Mouse (Mus musculus): ENCODE measurements around the gene Slx1b.
"Not testable (repeated sequence)": the region's sequence is repeated elsewhere in the genome, so short reads cannot be mapped to it uniquely, and the experiment has no call there.

The Slx1b gene

DNA sequence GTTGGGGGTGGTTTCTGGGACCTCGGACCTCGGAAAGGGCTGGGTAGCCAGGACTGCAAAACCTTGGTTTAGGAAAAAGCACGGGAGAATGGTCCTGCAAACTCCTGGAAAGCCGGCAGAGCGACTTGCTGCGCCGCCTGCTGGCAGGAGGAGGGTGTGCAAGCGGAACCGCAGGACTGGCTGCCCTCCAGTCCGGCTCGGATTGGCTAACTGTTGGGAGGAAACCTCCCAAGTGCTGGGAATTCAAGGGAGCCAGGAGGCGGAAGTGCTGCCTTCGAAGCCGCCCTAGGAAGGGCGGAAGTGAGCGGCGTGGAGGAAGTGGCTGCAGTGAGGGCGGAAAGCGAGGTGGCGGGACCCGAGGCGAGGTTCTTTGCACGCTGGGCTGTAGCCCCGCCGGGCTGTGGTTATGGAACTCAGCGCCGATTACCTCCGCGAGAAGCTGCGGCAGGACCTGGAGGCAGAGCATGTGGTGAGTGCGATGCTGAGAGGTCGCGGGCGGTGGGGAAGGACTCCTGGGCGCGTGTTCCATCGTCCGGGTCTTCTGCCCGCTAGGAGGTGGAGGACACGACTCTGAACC, at the start of gene Slx1b:
Slx1b (minus strand) TSS at position 154 of the 577 bp plus-strand sequence.
- peak; percentile 94 to 97 for DNase-seq

DNA sequence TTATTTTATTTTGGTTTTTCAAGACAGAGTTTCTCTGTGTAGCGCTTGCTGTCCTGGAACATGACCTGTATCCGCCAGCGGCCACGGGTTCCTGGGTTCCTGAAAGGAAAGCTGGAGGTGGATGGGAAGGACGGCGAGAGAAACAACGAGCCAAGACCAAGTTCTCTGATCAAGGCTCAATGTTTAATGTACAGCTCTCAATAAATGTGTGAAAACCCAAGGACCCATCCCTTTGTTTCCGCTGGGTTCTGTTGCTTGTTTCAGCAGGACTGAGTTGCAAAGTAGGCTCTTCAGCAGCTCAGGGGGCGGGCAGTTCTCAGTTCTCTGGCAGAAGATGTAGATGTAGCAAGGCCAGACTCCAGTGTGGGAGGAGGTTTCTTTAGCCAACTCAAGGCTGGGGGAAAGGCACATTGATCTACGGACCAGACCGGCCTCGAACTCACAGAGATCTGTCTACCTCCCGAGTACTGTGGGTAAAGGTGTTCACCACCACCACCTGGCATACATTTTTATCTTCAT, 46.4 kb upstream of the Slx1b start:
- no peak for DNase-seq

DNA sequence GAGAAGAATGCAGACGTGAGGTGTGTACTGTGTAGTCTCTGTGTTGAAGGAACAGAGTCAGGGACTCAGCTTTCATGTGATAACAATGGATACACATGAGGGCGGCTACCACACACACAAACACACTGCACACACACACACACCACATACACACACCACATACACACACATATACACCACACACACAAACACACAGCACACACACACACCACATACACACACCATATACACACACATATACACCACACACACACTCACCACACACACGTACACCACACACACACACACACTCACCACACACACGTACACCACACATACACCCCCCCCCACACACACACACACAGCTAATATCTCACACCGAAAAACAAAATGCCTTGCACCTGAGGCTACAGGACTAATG, 45.9 kb upstream of the Slx1b start:
- no peak for DNase-seq

DNA sequence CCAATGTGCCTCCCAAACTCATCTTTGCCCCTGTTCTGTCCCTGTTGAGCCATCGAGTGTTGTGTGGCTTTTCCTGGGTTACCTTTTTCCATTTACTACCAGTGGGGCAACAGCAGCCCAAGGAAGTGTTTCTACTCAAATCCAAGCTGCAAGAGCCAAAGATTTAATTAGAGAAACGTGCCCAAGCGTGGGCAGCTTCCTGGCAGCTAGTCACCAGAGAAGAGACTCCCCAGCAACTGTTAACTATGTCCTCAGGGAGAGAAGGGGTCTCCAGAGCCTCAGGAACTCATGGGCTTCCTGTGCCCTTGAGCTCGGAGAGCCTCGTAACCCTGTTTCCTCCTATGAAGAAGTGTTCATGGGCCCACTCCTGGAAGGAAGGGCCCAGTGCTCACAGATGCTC, 45.4 kb upstream of the Slx1b start:
- no peak for DNase-seq

DNA sequence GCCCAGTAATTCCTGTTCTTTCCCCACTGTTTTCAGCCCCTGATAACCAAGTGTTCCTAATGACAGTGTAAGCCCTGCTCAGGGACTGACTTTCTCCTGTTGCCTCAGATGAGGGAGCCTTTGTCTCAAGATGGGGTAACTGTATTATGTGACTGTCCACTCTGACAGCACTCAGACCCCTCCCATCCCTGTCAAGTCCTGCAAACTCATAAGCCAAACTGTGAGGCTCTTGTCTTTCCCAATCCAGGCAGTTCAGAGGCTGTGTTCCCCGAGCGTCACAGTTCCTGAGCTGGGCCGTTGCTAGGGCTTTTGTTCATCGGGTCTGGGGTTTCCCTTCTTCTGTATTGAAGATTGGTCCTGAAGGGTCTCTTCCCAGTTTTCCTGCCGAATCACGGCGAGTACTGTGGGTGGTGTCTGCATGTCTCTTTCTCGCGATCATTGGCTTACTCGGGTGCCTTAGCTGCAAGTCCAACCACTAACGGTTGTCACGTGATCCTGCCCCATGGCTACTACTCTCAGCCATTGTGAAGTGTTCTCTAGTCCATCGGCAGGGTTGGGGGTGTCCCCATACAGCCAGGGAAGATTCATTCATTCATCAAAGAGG, 44.6 kb upstream of the Slx1b start:
- no peak for DNase-seq

DNA sequence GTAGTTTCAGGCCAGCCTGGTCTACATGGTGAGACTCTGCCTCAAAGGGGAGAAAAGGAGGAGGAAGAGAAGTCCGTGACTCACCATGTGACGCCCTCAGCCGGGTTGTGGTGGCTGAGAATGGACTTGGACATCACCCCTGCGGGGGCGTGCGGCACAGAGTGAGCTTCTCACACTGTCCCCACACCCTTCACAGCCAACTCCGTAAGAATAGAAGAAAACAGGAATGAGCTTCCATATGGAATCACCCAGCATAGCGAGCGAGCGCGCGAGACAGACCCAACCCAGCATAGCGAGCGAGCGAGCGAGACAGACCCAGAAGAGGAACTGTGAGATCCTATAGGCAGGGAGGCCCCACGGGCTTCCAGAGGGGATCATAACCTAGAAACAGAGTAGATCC, 44.0 kb upstream of the Slx1b start:
- DNase-seq = no peak

DNA sequence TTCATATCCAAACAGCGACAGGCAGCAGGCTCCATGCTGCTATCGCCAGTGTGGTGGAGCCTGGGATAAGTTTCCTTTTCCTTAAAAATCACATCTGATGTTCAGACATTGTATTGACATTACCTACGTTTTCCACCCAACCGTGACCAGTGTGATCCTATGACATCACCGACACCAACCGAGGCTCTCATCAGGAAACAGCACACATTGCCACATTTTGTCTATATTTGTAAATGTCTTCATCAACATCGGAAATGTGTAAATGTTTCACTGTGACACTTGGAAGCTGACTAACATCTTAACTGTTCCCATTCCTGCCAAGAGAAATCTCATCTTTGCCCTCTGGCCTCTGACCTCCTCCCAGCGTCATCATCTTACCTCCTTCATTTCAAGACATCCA, 40.5 kb upstream of the Slx1b start:
- no peak for DNase-seq

DNA sequence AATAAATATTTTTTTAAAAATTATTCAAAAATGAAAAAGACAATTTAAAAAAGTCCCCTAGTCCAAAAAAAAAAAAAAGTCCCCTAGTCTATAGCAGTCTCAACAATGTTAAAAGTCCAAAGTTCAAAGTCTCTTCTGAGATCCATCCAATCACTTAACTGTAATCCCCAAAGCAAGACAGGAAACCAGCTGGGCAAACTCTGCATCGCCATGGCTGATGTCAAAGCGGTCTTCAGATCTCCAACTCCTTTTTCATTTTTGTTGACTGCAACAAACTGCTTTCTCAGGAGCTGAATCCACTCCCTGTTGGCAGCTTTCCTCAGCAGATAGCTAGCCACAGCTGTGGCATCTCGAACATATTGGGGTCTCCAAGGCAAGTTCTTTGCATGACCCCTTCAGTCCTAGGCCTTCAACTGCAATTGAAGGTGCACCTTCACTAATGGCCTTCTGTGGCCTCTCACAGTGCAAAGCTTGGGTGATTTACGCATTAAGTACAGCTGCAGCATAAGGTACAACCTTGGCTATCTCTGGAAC, 34.7 kb upstream of the Slx1b start:
- DNase-seq = not testable (repeated sequence)

DNA sequence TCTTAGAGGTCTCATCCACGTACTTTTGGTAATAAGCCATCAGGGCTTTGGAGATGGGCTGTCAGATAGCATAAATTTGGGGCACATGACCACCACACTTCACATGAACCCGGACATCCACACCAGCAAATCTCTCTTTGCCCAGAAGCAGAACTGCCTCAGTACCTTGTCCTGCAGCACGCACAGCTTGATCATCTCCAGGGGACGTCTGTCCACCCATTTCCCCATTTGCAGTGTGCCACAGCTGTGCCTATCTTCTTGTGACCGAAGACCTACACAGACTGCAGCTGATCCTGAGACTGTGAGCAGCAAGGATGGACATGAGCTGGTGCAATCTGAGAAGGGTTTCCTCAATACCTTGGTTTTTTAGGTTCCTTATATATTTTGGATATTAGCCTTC, 30.1 kb upstream of the Slx1b start:
- DNase-seq = no peak

DNA sequence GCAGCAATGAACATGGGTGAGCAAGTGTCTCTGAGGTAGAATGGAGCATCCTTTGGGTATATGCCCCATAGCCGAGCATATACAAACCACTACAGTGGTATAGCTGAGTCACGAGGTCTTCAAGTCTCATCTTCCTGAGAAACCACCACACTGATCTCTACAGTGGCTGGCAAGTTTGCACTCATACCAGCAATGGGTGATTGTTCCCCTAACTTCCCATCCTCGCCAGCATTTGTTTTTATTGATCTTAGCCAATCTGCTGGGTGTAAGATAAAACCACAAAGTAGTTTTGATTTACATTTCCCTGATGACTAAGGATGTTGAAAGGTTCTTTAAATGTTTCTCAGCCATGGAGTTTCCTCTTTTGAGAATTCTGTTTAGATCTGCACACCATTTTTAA, 29.5 kb upstream of the Slx1b start:
- DNase-seq = no peak

DNA sequence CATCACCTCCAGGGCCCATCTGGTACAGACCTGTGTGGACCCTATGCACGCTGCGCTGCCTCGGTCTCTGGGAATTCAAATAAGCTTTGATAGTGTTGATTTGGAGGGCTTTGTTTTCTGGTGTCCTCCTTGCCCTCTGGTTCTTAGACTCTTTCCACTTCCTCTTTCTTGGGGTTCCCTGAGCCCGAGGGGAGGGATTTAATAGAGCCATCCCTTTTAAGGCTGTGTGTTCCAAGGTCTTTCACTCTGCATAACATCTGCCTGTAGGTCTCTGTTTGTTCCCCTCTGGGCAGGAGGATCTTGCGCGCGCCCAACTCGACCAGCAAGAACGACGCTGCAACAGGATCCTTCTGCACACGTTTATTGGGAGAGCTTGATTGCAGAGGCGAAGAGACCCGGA, 26.1 kb upstream of the Slx1b start:
- DNase-seq = no peak

DNA sequence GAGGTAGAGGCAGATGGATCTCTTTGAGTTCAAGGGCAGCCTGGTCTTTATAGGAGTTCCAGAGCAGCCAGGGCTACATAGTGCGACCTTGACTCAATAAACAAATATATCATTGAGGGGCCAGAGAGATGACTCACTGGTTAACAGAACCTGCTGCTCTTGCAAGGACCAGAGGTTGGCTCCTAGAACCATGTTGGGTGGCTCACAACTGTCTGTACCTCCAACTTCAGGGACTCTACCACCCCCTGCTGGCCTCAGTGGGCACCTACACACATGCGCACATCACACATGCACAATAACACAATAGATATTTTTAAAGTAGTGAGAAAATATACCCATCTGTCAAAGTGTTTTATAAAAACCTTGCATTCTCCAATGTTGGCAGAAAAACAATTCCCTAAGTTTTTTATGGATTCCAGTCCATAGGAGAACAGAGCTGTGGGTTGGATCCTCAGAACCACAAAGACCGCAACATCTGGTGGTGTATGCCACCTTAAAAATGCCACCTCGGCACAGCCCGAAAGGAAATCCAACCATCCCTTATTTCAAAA, 23.3 kb upstream of the Slx1b start:
- no peak for DNase-seq

DNA sequence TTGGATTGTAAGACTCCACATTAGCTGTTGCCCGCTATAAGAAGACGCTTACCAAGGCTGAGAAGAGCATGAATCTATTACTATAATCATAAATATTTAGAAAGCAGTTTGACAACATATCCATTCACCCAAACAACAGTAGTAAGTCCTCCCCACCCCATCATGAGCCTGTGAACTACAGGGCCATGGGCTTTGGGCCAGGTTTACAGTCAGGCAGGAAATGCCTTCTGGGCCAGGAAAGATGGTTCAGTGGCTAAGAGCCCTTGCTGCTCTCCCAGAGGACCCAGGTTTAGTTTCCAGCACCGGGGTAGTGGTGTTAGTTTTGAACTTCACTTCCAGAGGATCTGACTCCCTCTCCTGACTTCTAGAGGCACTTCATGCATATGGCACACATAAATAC, 22.0 kb upstream of the Slx1b start:
- DNase-seq = no peak

DNA sequence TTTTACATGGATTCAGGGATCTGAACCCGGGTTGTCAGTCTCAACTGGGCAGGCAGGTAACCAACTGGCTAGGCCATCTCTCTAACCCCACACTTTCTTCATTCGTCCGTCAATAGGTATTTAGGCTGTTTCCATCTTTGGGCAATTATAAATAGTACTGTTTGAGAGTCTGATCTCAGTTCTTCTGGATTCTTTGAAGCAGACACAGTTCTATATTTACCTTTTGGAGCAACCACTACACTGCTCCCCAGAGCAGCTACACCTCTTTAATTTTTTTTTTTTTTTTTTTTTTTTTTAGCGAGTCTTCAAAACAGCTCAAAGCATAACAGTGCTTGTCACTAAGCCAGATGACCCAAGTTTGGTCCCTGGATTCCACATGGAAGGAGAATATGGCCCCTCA, 20.1 kb upstream of the Slx1b start:
- DNase-seq = no peak

DNA sequence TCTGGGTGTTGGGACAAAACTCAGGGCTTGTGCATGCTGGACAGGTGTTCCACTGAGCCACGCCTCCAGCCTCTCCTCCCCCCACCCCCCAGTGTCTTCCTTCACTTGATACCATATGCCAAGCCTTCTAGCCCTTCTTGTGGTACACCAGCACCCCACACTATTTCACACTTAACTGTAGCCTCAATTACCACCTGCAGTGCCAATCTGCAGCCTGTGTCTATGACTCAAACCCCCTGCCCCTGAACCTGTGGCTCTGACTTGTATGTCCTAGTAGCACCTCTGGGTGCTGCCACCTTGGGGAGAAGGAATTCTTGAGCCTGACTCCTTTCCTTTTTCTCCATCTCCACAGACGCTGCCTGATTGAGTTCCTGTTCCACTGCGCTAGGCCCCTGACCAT, 16.3 kb upstream of the Slx1b start:
- DNase-seq = no peak

DNA sequence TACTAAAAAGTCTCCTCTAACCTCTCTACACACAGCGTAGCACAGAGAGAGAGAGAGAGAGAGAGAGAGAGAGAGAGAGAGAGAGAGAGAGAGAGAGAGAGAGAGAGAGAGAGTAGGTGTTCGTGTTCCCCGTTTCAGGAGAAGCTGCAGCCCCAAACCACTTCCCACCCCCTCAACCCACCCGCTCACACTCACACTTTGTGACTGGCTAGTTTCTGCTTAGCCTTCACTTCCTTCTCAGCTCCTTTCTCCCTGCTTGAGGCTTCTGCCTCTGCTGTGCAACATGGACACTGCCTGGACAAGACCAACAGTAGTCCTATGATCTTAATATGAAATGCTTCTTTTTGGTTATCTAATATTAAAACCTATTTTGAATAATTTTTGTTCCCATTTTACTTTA, 14.7 kb upstream of the Slx1b start:
- no peak for DNase-seq

DNA sequence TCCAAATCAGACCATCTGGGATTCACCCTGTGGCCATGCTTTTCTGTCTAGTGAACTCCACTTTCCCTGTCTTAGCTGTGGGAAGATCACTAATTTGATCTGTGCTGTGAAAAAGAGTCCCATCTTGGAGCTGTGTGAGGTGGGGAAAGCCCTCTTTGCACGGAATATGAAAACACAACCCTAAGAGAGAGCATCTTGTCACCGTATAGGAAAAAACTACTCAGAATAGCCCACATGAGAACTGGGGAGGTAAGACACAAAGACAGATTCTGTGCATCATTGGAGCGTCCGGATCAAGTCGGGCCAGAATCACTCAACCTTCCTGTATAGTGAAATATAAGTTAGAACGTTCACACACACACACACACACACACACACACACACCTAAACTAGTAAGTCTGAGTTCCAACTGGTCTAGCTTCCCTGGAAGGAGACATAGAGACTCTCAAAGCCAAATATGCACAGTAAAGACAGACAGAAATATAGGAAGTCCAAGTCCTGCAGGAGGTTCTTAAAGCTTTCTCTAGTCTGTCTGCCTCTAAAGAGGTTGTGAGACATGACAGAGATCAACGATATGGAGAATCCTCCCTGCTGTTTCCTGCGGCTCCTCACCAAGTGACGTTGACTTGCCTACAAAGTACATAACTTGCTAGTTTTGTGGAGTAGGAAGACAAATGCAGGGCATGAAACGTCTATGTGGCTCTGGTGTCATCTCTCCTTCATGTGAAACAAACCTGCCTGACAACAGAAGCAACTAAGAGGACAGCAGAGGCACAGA, 12.8 kb upstream of the Slx1b start:
- no peak for DNase-seq

DNA sequence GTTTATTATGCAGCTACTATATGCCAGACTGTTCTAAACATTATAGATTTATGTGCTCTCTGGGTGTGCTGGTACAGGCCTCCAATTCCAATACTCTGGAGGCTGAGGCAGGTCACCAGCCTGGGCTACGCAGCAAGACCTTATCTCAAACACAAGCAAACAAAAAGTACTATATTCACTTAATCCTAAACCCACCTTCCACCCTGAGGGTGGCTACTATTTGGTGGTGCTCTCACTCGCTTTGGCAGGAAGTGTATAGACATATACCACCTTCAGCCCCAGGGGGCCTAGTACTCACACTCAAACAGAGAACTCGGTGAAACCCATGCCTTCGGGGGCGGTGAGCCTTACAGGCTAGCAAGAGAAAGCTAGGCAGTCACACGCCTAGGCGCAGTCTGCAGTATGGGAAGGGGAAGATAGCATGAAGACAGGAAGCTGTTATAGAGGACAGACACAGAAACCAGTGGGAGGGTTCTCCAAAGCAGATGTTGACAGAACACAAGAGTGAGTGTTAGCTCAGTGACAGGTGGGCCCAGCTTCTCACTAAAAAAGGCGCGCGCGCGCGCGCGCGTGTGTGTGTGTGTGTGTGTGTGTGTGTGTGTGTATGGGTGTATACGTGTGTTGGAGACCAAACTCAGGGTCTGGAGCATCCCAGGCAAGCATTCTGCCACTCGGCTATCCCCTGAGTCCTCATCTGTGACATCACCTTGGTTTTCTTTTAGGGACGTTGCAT, 12.0 kb upstream of the Slx1b start, which contains the start of gene Coro1a:
Coro1a (minus strand) TSS at position 346 of the 733 bp plus-strand sequence.
- no peak for DNase-seq

DNA sequence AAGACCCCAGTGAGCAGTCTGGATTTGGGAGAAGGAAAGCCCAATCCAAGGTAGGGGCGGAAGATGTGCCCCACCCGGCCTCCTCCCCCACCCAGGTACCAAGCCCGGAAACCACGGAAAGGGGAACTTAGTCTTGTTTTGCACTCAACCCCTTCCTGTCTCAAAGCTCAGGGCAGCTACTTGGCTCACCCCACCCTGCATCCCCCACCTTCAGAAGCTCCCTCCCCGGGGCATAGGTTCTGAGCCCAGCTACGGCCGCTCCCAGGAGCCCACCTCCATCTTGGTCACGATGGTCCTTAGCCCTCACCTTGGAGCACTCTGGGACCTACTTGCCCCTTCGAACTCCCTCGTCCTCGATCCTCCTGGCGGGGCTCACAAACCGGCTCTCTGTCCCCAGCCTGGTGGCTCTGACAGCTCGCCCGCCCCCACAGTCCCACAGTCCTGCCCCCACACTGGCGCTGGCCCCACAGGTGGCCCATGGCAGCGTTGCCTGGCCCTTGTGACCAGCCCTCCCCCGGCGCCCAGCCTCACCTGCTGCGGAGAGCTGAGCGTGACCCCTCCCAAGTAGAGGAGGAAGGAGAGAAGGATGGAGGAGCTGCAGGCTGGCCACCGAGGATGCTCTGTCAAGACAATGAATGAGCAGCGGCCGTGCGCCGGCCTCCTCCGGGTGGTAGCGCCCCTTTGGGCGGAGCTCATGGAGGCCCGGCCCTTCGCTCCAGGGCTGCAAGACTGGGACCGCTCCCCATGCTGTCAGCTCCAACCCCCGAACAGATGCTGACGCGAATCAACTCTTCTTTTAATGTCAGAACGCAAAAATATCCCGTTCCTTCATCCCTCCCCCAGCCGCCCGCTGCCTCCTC, 8.8 kb upstream of the Slx1b start:
- peak; percentile 77 to 84 for DNase-seq

DNA sequence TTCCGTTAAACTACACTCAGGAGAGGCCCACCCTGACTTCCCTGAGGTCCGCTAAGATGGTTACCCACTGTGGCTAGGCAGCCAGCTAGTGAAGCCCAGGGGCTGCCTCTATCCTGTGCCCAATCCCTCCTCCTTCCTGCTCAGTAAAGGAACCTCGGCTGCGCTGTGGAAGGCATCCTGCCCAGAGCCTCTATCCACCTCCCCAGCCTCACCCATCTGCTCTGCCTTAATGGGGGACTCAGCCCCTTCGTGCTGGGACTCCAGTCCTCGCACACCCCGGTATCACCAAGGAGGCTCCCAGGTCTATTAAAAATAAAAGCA, 8.1 kb upstream of the Slx1b start:
- no peak for DNase-seq

DNA sequence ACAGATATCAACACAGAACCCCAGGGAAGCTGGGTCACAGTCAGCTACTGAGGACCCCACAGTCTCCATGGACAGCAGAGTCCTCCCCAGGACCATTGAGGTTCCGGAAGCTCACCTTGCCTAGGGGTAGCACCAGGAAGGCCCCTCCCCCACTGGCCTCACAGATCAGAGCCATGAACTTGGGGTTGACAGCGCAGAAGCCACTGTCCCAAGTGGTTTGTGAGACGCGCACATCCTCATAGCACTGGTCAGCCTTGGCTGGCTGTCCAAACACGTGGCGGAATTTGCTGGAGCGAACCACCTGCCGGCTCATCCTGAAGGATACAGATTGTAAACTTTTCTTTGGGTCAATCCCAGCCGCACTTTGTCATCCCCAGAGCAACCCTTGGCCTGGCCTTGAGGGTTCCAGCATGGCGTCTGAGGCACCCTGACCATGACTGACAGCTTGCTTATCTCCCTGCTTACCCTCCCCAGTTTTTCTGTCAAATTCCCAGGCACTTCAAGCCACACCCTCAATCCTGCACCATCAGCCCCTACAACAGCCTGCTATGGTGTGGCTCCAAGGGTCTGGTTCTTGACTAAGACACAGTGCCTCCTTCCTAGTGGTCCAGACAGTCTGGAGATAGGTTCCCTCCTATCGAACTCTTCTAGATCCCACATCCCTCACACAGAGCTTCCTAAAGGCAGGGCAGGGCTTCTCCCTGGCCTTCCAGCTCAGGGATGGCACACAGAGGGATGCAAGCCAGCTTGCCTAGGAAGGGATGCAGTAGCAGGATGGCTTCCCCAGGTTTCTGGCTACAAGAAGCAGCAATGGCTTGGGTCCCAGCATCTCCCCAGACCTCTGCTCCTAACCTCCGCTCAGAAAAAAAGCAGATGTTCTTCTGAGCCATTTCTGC, 7.5 kb upstream of the Slx1b start:
- no peak for DNase-seq

Data from kidney, postnatal 4 days (tissue).